Mouse (Mus musculus) gastrocnemius, adult 2 months (tissue): ENCODE data around the gene Acad11. TPM values are rescaled to one million over a fixed set of nuclear protein-coding genes. Genes with fewer than 3 reads are reported as not detected.

Experiments
- DNase-seq: peaks from one replicate; pipeline ENCODE4 v3.0.0; 2022
- H3K27ac ChIP-seq: fragments of 200-600 bp; 2 replicates; pipeline ENCODE4 v1.8.1; 2022; ENCODE audit warnings: mild to moderate bottlenecking
- H3K4me3 ChIP-seq: fragments of 200-600 bp; 2 replicates; pipeline ENCODE4 v1.8.1; 2022; ENCODE audit warnings: mild to moderate bottlenecking, moderate library complexity
- CTCF ChIP-seq: fragments of 200-600 bp; IDR thresholded peaks from 2 replicates; pipeline ENCODE4 v1.8.1; 2022; ENCODE audit warnings: antibody characterized with exemption, mild to moderate bottlenecking, moderate library complexity
- intact Hi-C: fragments of 180-260 bp; cut with DNase I; formaldehyde crosslinking; loops from one replicate; pipeline ENCODE4 v1.15.1; 2025
- total RNA-seq, 2 experiments: library from RNA; stranded (reverse); gene quantifications; 2 replicates each; pipeline ENCODE4 v1.2.3; 2021

Gene Acad11
- total RNA-seq, 2 experiments from 2014 or later: 38.3 to 53.7 TPM

GRCm38 (mm10) chr9:104128110-104128509 is 64.9 kb downstream of the Acad11 start:
- DNase-seq: no peak
- no peak overlapping the region for H3K27ac ChIP-seq
- TF ChIP-seq CTCF: no peak
- intact Hi-C loops: loop anchor here (10.0 kb wide), 1 partner anchor 1803 kb away; no protein-coding TSS in a partner anchor
- no peak overlapping the region for H3K4me3 ChIP-seq

- peak overlapping the region; percentile 35; the same call in 1 of the 2 replicates for H3K27ac ChIP-seq
- no peak overlapping the region for H3K4me3 ChIP-seq
- TF ChIP-seq CTCF: no peak
- intact Hi-C loops: no loop called here
- peak; percentile 41 for DNase-seq
These were observed 67.1 kb downstream of the Acad11 start for GRCm38 (mm10) chr9:104130141-104130755.

GRCm38 (mm10) chr9:104140351-104140750 is 77.2 kb downstream of the Acad11 start:
- Histone ChIP-seq H3K27ac (no peak overlapping the region), H3K4me3 (no peak overlapping the region)
- TF ChIP-seq CTCF: no peak
- intact Hi-C loops: no loop called here
- no peak for DNase-seq

- Histone ChIP-seq H3K4me3 (no peak overlapping the region), H3K27ac (no peak overlapping the region)
- no peak for TF ChIP-seq CTCF
- DNase-seq: no peak
- intact Hi-C loops: no loop called here
These were observed 79.6 kb downstream of the Acad11 start for GRCm38 (mm10) chr9:104142805-104143204.

GRCm38 (mm10) chr9:104144314-104144996 is 81.3 kb downstream of the Acad11 start:
- peak; percentile 46 for TF ChIP-seq CTCF
- intact Hi-C loops: no loop called here
- DNase-seq: no peak
- no peak overlapping the region for H3K27ac ChIP-seq
- no peak overlapping the region for H3K4me3 ChIP-seq

- intact Hi-C loops: no loop called here
- H3K4me3 ChIP-seq: no peak overlapping the region
- no peak for TF ChIP-seq CTCF
- DNase-seq: no peak
- H3K27ac ChIP-seq: no peak overlapping the region
These were observed 83.5 kb downstream of the Acad11 start for GRCm38 (mm10) chr9:104146683-104147082.

- Histone ChIP-seq H3K4me3 (no peak overlapping the region), H3K27ac (no peak overlapping the region)
- no peak for DNase-seq
- intact Hi-C loops: no loop called here
- TF ChIP-seq CTCF: no peak
These were observed 85.8 kb downstream of the Acad11 start for GRCm38 (mm10) chr9:104148969-104149368.

- intact Hi-C loops: loop anchor here (5.0 kb wide), 1 partner anchor 55 kb away; no protein-coding TSS in a partner anchor
- H3K4me3 ChIP-seq: no peak overlapping the region
- DNase-seq: no peak
- no peak overlapping the region for H3K27ac ChIP-seq
- TF ChIP-seq CTCF: no peak
These were observed 88.9 kb downstream of the Acad11 start for GRCm38 (mm10) chr9:104152121-104152520.

GRCm38 (mm10) chr9:104155100-104155715 is 92.0 kb downstream of the Acad11 start:
- DNase-seq: no peak
- no peak for TF ChIP-seq CTCF
- Histone ChIP-seq H3K4me3 (no peak overlapping the region), H3K27ac (no peak overlapping the region)
- intact Hi-C loops: no loop called here

GRCm38 (mm10) chr9:104156506-104156905 is 93.3 kb downstream of the Acad11 start:
- H3K27ac ChIP-seq: no peak overlapping the region
- H3K4me3 ChIP-seq: no peak overlapping the region
- no peak for TF ChIP-seq CTCF
- DNase-seq: no peak
- intact Hi-C loops: no loop called here

- no peak for TF ChIP-seq CTCF
- DNase-seq: no peak
- Histone ChIP-seq H3K27ac (no peak overlapping the region), H3K4me3 (no peak overlapping the region)
- intact Hi-C loops: no loop called here
These were observed 94.1 kb downstream of the Acad11 start for GRCm38 (mm10) chr9:104157291-104157690.

GRCm38 (mm10) chr9:104161117-104161516 is 97.9 kb downstream of the Acad11 start:
- intact Hi-C loops: no loop called here
- no peak for DNase-seq
- Histone ChIP-seq H3K4me3 (no peak overlapping the region), H3K27ac (no peak overlapping the region)
- no peak for TF ChIP-seq CTCF

- intact Hi-C loops: no loop called here
- Histone ChIP-seq H3K4me3 (no peak overlapping the region), H3K27ac (no peak overlapping the region)
- TF ChIP-seq CTCF: no peak
- no peak for DNase-seq
These were observed 101.0 kb downstream of the Acad11 start for GRCm38 (mm10) chr9:104164194-104164593.
